Mouse (Mus musculus): Measurements from ENCODE around the gene Tmem30c. TPM values are rescaled to one million over a fixed set of nuclear protein-coding genes. Genes with fewer than 3 reads are reported as not detected.

Gene Tmem30c
- polyA plus RNA-seq, 1 experiment from 2014 or later: 0.24 TPM

- Histone ChIP-seq H3K27me3 (ENCODE audit: control insufficient read depth, insufficient read depth, low read length) (no peaks in the 10 kb centered on the region), H3K4me1 (replicated peaks; ENCODE audit: control insufficient read depth, insufficient read depth, low read length) (no peaks in the 10 kb centered on the region), H3K4me3 (ENCODE audit: low read depth, low read length) (no peak overlapping the region), H3K27ac (ENCODE audit: low read depth, low read length) (no peak overlapping the region), H3K9ac (ENCODE audit: low read length) (no peak overlapping the region), H3K9me3 (ENCODE audit: control insufficient read depth, low read length) (no peaks in the 10 kb centered on the region), H3K4me2 (ENCODE audit: low read depth, low read length, severe bottlenecking) (no peak overlapping the region), H3K36me3 (ENCODE audit: control insufficient read depth, insufficient read depth, low read length) (no peaks in the 10 kb centered on the region)
- no peak for ATAC-seq (replicated peaks; ENCODE audit: low FRiP score)
- 91% methylated on average over 31 of the region's 31 CpGs for WGBS
- DNase-seq (ENCODE audit: low spot score): no peak
Measured at GRCm38 (mm10) chr16:57280221-57281217, 12.1 kb downstream of the Tmem30c start.

GRCm38 (mm10) chr16:57278976-57279626 lies 13.6 kb downstream of the Tmem30c start:
- Histone ChIP-seq H3K27ac (ENCODE audit: low read depth, low read length) (no peak overlapping the region), H3K4me3 (ENCODE audit: low read depth, low read length) (no peak overlapping the region), H3K9ac (ENCODE audit: low read length) (no peak overlapping the region), H3K27me3 (ENCODE audit: control insufficient read depth, insufficient read depth, low read length) (no peaks in the 10 kb centered on the region), H3K9me3 (ENCODE audit: control insufficient read depth, low read length) (no peaks in the 10 kb centered on the region), H3K4me1 (replicated peaks; ENCODE audit: control insufficient read depth, insufficient read depth, low read length) (no peaks in the 10 kb centered on the region), H3K36me3 (ENCODE audit: control insufficient read depth, insufficient read depth, low read length) (no peaks in the 10 kb centered on the region), H3K4me2 (ENCODE audit: low read depth, low read length, severe bottlenecking) (no peak overlapping the region)
- 88% methylated on average over 10 of the region's 12 CpGs for WGBS
- ATAC-seq (replicated peaks; ENCODE audit: low FRiP score) (no peak), DNase-seq (ENCODE audit: low spot score) (no peak)

DNA sequence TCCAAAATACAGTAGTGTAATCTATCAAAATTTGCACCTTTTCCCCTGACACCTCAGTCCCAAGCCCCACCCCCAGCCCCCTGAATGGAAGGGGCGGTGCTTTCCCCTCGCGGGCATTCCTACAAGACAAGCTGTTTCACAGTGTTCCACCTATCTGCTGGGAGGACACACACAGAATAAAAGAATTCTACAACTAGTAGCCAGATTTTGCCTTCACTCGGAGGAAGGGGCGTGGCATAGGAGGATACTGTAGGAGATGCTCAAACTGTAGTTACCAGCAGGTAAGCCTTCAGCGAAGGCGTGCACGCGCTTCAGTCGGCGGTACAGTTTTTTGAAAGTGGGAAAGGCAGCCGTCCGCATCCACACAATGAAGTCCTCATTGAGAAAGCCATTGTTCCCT lies 22.9 kb downstream of the Tmem30c start:
- ATAC-seq (replicated peaks; ENCODE audit: low FRiP score): no peak
- 94% methylated on average over 13 of the region's 13 CpGs for WGBS
- Histone ChIP-seq H3K36me3 (ENCODE audit: control insufficient read depth, insufficient read depth, low read length) (no peaks in the 10 kb centered on the region), H3K9ac (ENCODE audit: low read length) (no peak overlapping the region), H3K4me1 (replicated peaks; ENCODE audit: control insufficient read depth, insufficient read depth, low read length) (no peaks in the 10 kb centered on the region), H3K4me3 (ENCODE audit: low read depth, low read length) (no peak overlapping the region), H3K27ac (ENCODE audit: low read depth, low read length) (no peak overlapping the region), H3K27me3 (ENCODE audit: control insufficient read depth, insufficient read depth, low read length) (no peaks in the 10 kb centered on the region), H3K4me2 (ENCODE audit: low read depth, low read length, severe bottlenecking) (no peak overlapping the region), H3K9me3 (ENCODE audit: control insufficient read depth, low read length) (no peaks in the 10 kb centered on the region)
- DNase-seq (ENCODE audit: low spot score): no peak

- H3K4me2 ChIP-seq (ENCODE audit: low read depth, low read length, severe bottlenecking): no peak overlapping the region
- no peak overlapping the region for H3K27ac ChIP-seq (ENCODE audit: low read depth, low read length)
- no peaks in the 10 kb centered on the region for H3K36me3 ChIP-seq (ENCODE audit: control insufficient read depth, insufficient read depth, low read length)
- H3K9ac ChIP-seq (ENCODE audit: low read length): no peak overlapping the region
- DNase-seq (ENCODE audit: low spot score) (no peak), ATAC-seq (replicated peaks; ENCODE audit: low FRiP score) (no peak)
- H3K4me3 ChIP-seq (ENCODE audit: low read depth, low read length): no peak overlapping the region
- no peaks in the 10 kb centered on the region for H3K9me3 ChIP-seq (ENCODE audit: control insufficient read depth, low read length)
- no peaks in the 10 kb centered on the region for H3K27me3 ChIP-seq (ENCODE audit: control insufficient read depth, insufficient read depth, low read length)
- WGBS: 89% methylated on average over 14 of the region's 14 CpGs
- H3K4me1 ChIP-seq (replicated peaks; ENCODE audit: control insufficient read depth, insufficient read depth, low read length): no peaks in the 10 kb centered on the region
Measured at GRCm38 (mm10) chr16:57268058-57268841, 24.4 kb downstream of the Tmem30c start.

DNA sequence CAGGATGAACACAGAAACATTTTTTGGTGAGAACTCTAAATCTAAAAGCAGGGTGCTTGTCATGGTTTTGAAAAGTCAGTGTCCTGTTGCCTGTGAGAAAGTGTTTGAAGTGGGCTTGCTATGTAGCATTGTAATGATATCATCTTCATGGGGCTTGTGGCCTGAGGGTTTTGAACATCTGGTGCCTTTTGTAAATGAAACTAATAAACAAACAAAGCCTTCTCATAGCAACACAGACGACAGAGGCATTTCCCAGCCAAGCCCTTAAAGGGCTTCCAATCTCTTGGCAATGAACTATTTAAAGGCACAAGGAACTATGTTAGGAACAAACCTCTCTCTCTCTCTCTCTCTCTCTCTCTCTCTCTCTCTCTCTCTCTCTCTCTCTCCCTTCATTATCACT lies 25.6 kb downstream of the Tmem30c start:
- Histone ChIP-seq H3K4me2 (ENCODE audit: low read depth, low read length, severe bottlenecking) (no peak overlapping the region), H3K27me3 (ENCODE audit: control insufficient read depth, insufficient read depth, low read length) (no peaks in the 10 kb centered on the region), H3K36me3 (ENCODE audit: control insufficient read depth, insufficient read depth, low read length) (no peaks in the 10 kb centered on the region), H3K9me3 (ENCODE audit: control insufficient read depth, low read length) (no peaks in the 10 kb centered on the region), H3K4me3 (ENCODE audit: low read depth, low read length) (no peak overlapping the region), H3K4me1 (replicated peaks; ENCODE audit: control insufficient read depth, insufficient read depth, low read length) (no peaks in the 10 kb centered on the region), H3K9ac (ENCODE audit: low read length) (no peak overlapping the region), H3K27ac (ENCODE audit: low read depth, low read length) (no peak overlapping the region)
- ATAC-seq (replicated peaks; ENCODE audit: low FRiP score): no peak
- 24% methylated on average over 1 of the region's 1 CpGs for WGBS
- DNase-seq (ENCODE audit: low spot score): no peak

DNA sequence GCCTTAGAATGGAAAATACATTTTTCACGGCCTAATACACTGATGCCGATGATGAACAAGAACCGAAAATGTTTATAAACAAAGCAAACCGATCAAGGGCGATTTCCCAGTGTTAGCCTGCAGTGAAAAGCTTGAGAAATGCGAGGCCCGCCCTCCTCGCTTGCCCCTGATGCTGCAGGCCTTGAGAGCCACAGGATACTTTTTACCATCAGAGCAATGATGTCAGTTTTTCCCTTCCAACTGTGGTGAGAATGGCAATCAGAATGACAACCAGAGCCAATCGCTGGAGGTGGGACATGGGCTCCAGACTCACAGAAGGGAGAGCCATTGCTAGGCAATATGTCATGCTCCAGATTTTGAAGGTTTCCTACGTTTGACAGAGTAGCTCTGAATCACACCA lies 32.5 kb downstream of the Tmem30c start:
- H3K4me2 ChIP-seq (ENCODE audit: low read depth, low read length, severe bottlenecking): no peak overlapping the region
- H3K27me3 ChIP-seq (ENCODE audit: control insufficient read depth, insufficient read depth, low read length): no peaks in the 10 kb centered on the region
- no peak overlapping the region for H3K9ac ChIP-seq (ENCODE audit: low read length)
- no peaks in the 10 kb centered on the region for H3K4me1 ChIP-seq (replicated peaks; ENCODE audit: control insufficient read depth, insufficient read depth, low read length)
- no peak overlapping the region for H3K27ac ChIP-seq (ENCODE audit: low read depth, low read length)
- H3K36me3 ChIP-seq (ENCODE audit: control insufficient read depth, insufficient read depth, low read length): no peaks in the 10 kb centered on the region
- no peak overlapping the region for H3K4me3 ChIP-seq (ENCODE audit: low read depth, low read length)
- H3K9me3 ChIP-seq (ENCODE audit: control insufficient read depth, low read length): no peaks in the 10 kb centered on the region
- WGBS: 93% methylated on average over 10 of the region's 10 CpGs
- no peak for DNase-seq (ENCODE audit: low spot score)
- no peak for ATAC-seq (replicated peaks; ENCODE audit: low FRiP score)

DNA sequence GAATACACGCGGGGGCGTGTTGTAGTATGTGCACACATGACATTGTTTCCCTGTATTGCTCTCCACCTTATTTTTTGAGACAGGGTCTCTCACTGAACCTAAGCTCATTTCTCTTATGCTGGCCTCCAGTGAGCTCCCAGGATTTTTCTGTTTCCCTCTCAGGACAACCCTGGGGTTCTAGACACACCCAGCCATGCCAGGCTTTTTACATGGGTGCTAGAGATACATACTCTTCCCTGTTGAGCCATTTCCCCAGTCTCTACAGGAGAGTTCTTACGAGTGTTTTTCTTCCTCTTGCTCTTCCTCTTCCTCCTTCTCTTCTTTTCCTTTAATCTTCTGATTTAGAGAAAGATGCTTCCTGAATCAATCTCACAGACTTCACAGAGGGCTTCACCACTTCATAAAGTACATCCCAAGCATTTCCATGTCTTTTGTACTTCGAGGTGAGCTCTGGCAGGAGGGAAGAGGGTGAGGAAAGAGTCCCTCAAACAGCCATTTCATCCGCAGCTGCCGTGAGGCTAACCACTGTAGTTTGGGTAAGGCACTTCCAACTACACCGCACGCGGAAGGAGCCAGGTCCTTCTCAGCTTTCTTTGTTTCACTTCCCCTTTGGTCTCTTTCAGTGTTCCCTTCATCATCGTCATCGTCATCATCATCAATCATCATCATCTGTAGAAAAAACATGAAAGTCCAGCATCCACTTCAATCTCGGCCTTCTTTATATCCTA lies 33.1 kb downstream of the Tmem30c start:
- no peak for DNase-seq (ENCODE audit: low spot score)
- no peak for ATAC-seq (replicated peaks; ENCODE audit: low FRiP score)
- Histone ChIP-seq H3K9ac (ENCODE audit: low read length) (no peak overlapping the region), H3K4me2 (ENCODE audit: low read depth, low read length, severe bottlenecking) (no peak overlapping the region), H3K4me3 (ENCODE audit: low read depth, low read length) (no peak overlapping the region), H3K9me3 (ENCODE audit: control insufficient read depth, low read length) (no peaks in the 10 kb centered on the region), H3K27ac (ENCODE audit: low read depth, low read length) (no peak overlapping the region), H3K36me3 (ENCODE audit: control insufficient read depth, insufficient read depth, low read length) (no peaks in the 10 kb centered on the region), H3K27me3 (ENCODE audit: control insufficient read depth, insufficient read depth, low read length) (no peaks in the 10 kb centered on the region), H3K4me1 (replicated peaks; ENCODE audit: control insufficient read depth, insufficient read depth, low read length) (no peaks in the 10 kb centered on the region)
- WGBS: 93% methylated on average over 13 of the region's 13 CpGs

Data from forebrain, embryonic 11.5 days (tissue).